Mouse (Mus musculus) right cerebral cortex, adult 18-20 months (tissue): Measurements from ENCODE around the gene Gfer.

Source experiments
- DNase-seq: peaks from one replicate; pipeline ENCODE4 v3.0.0; 2022; ENCODE audit warnings: mixed read lengths

Gfer gene

GRCm38 (mm10) chr17:24644875-24645721 lies 50.9 kb downstream of the Gfer start:
- DNase-seq, result peak; percentile 38

GRCm38 (mm10) chr17:24644030-24644715 lies 51.8 kb downstream of the Gfer start:
- DNase-seq, result no peak
